Mouse (Mus musculus): Measurements from ENCODE around the gene Gm11564.
A peak's percentile ranks its signal among the peaks of the same experiment; 100 is the strongest.
"Not testable (repeated sequence)": the region's sequence is repeated elsewhere in the genome, so short reads cannot be mapped to it uniquely, and the experiment has no call there.

Gene Gm11564

GRCm38 (mm10) chr11:99815566-99815965 lies at the start of gene Gm11564:
Gm11564 (minus strand) TSS chr11:99815666.
- not testable (repeated sequence) for DNase-seq

- not testable (repeated sequence) for DNase-seq
Measured at GRCm38 (mm10) chr11:99864176-99864575, 48.7 kb upstream of the Gm11564 start, which contains the start of gene Gm11559. Gm11559 (plus strand) TSS chr11:99864476.

- DNase-seq, result no peak
Measured at GRCm38 (mm10) chr11:99858761-99859160, 43.3 kb upstream of the Gm11564 start.

GRCm38 (mm10) chr11:99857617-99858016 lies 42.2 kb upstream of the Gm11564 start, which contains the start of gene Gm11568:
Gm11568 (plus strand) TSS chr11:99857917.
- DNase-seq, result no peak

GRCm38 (mm10) chr11:99854121-99854520 lies 38.7 kb upstream of the Gm11564 start:
- peak; percentile 14 to 31 for DNase-seq

- no peak for DNase-seq
Measured at GRCm38 (mm10) chr11:99851508-99851907, 36.0 kb upstream of the Gm11564 start, which contains the start of gene Krtap4-16. Krtap4-16 (minus strand) TSS chr11:99851608.

- peak; percentile 8 to 11 for DNase-seq
Measured at GRCm38 (mm10) chr11:99846746-99847145, 31.3 kb upstream of the Gm11564 start.

- peak in 1 of 2 experiments; percentile 3 for DNase-seq
Measured at GRCm38 (mm10) chr11:99842185-99842584, 26.7 kb upstream of the Gm11564 start.

- DNase-seq, result no peak
Measured at GRCm38 (mm10) chr11:99837966-99838365, 22.5 kb upstream of the Gm11564 start, which contains the start of gene 2300003K06Rik. 2300003K06Rik (minus strand) TSS chr11:99838066.

GRCm38 (mm10) chr11:99809792-99810191 lies 5.7 kb downstream of the Gm11564 start, which contains the start of gene Krtap4-13:
Krtap4-13 (minus strand) TSS chr11:99809892.
- not testable (repeated sequence) for DNase-seq

- DNase-seq, result not testable (repeated sequence)
Measured at GRCm38 (mm10) chr11:99804346-99804745, 11.1 kb downstream of the Gm11564 start, which contains the start of gene Gm11554. Gm11554 (minus strand) TSS chr11:99804446.

GRCm38 (mm10) chr11:99798832-99799231 lies 16.6 kb downstream of the Gm11564 start, which contains the start of gene Gm11569:
Gm11569 (minus strand) TSS chr11:99798932.
- not testable (repeated sequence) for DNase-seq

GRCm38 (mm10) chr11:99793367-99793766 lies 22.1 kb downstream of the Gm11564 start, which contains the start of gene Gm11596:
Gm11596 (minus strand) TSS chr11:99793467.
- no peak for DNase-seq

GRCm38 (mm10) chr11:99784900-99785299 lies 30.6 kb downstream of the Gm11564 start, which contains the start of gene Krtap4-9:
Krtap4-9 (plus strand) TSS chr11:99785200.
- not testable (repeated sequence) for DNase-seq

GRCm38 (mm10) chr11:99780604-99781003 lies 34.9 kb downstream of the Gm11564 start, which contains the start of gene Krtap4-8:
Krtap4-8 (minus strand) TSS chr11:99780704.
- no peak for DNase-seq

GRCm38 (mm10) chr11:99778401-99778800 lies 37.1 kb downstream of the Gm11564 start:
- peak in 1 of 2 experiments; percentile 6 for DNase-seq

GRCm38 (mm10) chr11:99772813-99773212 lies 42.7 kb downstream of the Gm11564 start, which contains the start of gene Gm11595:
Gm11595 (minus strand) TSS chr11:99772913.
- not testable (repeated sequence) for DNase-seq

GRCm38 (mm10) chr11:99768410-99768809 lies 47.1 kb downstream of the Gm11564 start:
- no peak for DNase-seq
